Mouse (Mus musculus): ENCODE results near the gene Timd2. TPM values are rescaled to one million over a fixed set of nuclear protein-coding genes. Genes with fewer than 3 reads are reported as not detected.
"Not testable (repeated sequence)": the region's sequence is repeated elsewhere in the genome, so short reads cannot be mapped to it uniquely, and the experiment has no call there.

Timd2 gene
- polyA plus RNA-seq, 1 experiment: 6.8 TPM

- Histone ChIP-seq H3K27ac (ENCODE audit: control insufficient read depth, insufficient read depth, low read length) (no peak overlapping the region), H3K36me3 (ENCODE audit: control insufficient read depth, insufficient read depth, low read length) (no peaks in the 10 kb centered on the region), H3K4me1 (replicated peaks; ENCODE audit: control insufficient read depth, insufficient read depth, low read length) (no peaks in the 10 kb centered on the region), H3K4me3 (ENCODE audit: control insufficient read depth, insufficient read depth, low read length) (no peak overlapping the region), H3K27me3 (ENCODE audit: control insufficient read depth, insufficient read depth, low read length) (no peaks in the 10 kb centered on the region)
- DNase-seq: no peak
- 84% methylated on average over 4 of the region's 4 CpGs for WGBS
- TF ChIP-seq POLR2A (IDR thresholded peaks at IDR 0.05; ENCODE audit: control insufficient read depth, extremely low read depth, insufficient read depth, low read length, poor library complexity) (no peak), CTCF (IDR thresholded peaks at IDR 0.05; ENCODE audit: borderline replicate concordance, control insufficient read depth, extremely low read depth, insufficient read depth, low read length, poor library complexity) (no peak)
Observed at GRCm38 (mm10) chr11:46739501-46739900, 32.6 kb upstream of the Timd2 start.

- H3K4me1 ChIP-seq (replicated peaks; ENCODE audit: control insufficient read depth, insufficient read depth, low read length); DNase-seq; H3K36me3 ChIP-seq (ENCODE audit: control insufficient read depth, insufficient read depth, low read length); H3K27me3 ChIP-seq (ENCODE audit: control insufficient read depth, insufficient read depth, low read length); H3K27ac ChIP-seq (ENCODE audit: control insufficient read depth, insufficient read depth, low read length); H3K4me3 ChIP-seq (ENCODE audit: control insufficient read depth, insufficient read depth, low read length): not testable (repeated sequence)
- 97% methylated on average over 1 of the region's 1 CpGs for WGBS
Observed at GRCm38 (mm10) chr11:46735076-46735475, 28.2 kb upstream of the Timd2 start, which contains the start of gene Havcr1. Havcr1 (plus strand) TSS chr11:46735080.

- WGBS: 70% methylated on average over 1 of the region's 1 CpGs
- H3K27me3 ChIP-seq (ENCODE audit: control insufficient read depth, insufficient read depth, low read length): no peaks in the 10 kb centered on the region
- no peak overlapping the region for H3K4me3 ChIP-seq (ENCODE audit: control insufficient read depth, insufficient read depth, low read length)
- H3K36me3 ChIP-seq (ENCODE audit: control insufficient read depth, insufficient read depth, low read length): no peaks in the 10 kb centered on the region
- TF ChIP-seq POLR2A (IDR thresholded peaks at IDR 0.05; ENCODE audit: control insufficient read depth, extremely low read depth, insufficient read depth, low read length, poor library complexity) (no peak), CTCF (IDR thresholded peaks at IDR 0.05; ENCODE audit: borderline replicate concordance, control insufficient read depth, extremely low read depth, insufficient read depth, low read length, poor library complexity) (no peak)
- no peak for DNase-seq
- H3K4me1 ChIP-seq (replicated peaks; ENCODE audit: control insufficient read depth, insufficient read depth, low read length): no peaks in the 10 kb centered on the region
- H3K27ac ChIP-seq (ENCODE audit: control insufficient read depth, insufficient read depth, low read length): no peak overlapping the region
Observed at GRCm38 (mm10) chr11:46734617-46735016, 27.8 kb upstream of the Timd2 start.

GRCm38 (mm10) chr11:46733242-46733789 lies 26.5 kb upstream of the Timd2 start:
- Histone ChIP-seq H3K27ac (ENCODE audit: control insufficient read depth, insufficient read depth, low read length) (no peak overlapping the region), H3K36me3 (ENCODE audit: control insufficient read depth, insufficient read depth, low read length) (no peaks in the 10 kb centered on the region), H3K4me1 (replicated peaks; ENCODE audit: control insufficient read depth, insufficient read depth, low read length) (no peaks in the 10 kb centered on the region), H3K4me3 (ENCODE audit: control insufficient read depth, insufficient read depth, low read length) (no peak overlapping the region), H3K27me3 (ENCODE audit: control insufficient read depth, insufficient read depth, low read length) (no peaks in the 10 kb centered on the region)
- TF ChIP-seq POLR2A (IDR thresholded peaks at IDR 0.05; ENCODE audit: control insufficient read depth, extremely low read depth, insufficient read depth, low read length, poor library complexity): no peak
- no peak for TF ChIP-seq CTCF (IDR thresholded peaks at IDR 0.05; ENCODE audit: borderline replicate concordance, control insufficient read depth, extremely low read depth, insufficient read depth, low read length, poor library complexity)
- WGBS: 61% methylated on average over 6 of the region's 6 CpGs
- no peak for DNase-seq

GRCm38 (mm10) chr11:46731541-46732070 lies 24.7 kb upstream of the Timd2 start:
- 90% methylated on average over 11 of the region's 11 CpGs for WGBS
- no peak overlapping the region for H3K27ac ChIP-seq (ENCODE audit: control insufficient read depth, insufficient read depth, low read length)
- DNase-seq: no peak
- no peaks in the 10 kb centered on the region for H3K36me3 ChIP-seq (ENCODE audit: control insufficient read depth, insufficient read depth, low read length)
- no peak overlapping the region for H3K4me3 ChIP-seq (ENCODE audit: control insufficient read depth, insufficient read depth, low read length)
- no peak for TF ChIP-seq POLR2A (IDR thresholded peaks at IDR 0.05; ENCODE audit: control insufficient read depth, extremely low read depth, insufficient read depth, low read length, poor library complexity)
- TF ChIP-seq CTCF (IDR thresholded peaks at IDR 0.05; ENCODE audit: borderline replicate concordance, control insufficient read depth, extremely low read depth, insufficient read depth, low read length, poor library complexity): no peak
- H3K27me3 ChIP-seq (ENCODE audit: control insufficient read depth, insufficient read depth, low read length): no peaks in the 10 kb centered on the region
- no peaks in the 10 kb centered on the region for H3K4me1 ChIP-seq (replicated peaks; ENCODE audit: control insufficient read depth, insufficient read depth, low read length)

- no peak overlapping the region for H3K4me3 ChIP-seq (ENCODE audit: control insufficient read depth, insufficient read depth, low read length)
- DNase-seq: no peak
- no peaks in the 10 kb centered on the region for H3K4me1 ChIP-seq (replicated peaks; ENCODE audit: control insufficient read depth, insufficient read depth, low read length)
- WGBS: 86% methylated on average over 5 of the region's 5 CpGs
- H3K27me3 ChIP-seq (ENCODE audit: control insufficient read depth, insufficient read depth, low read length): no peaks in the 10 kb centered on the region
- H3K27ac ChIP-seq (ENCODE audit: control insufficient read depth, insufficient read depth, low read length): no peak overlapping the region
- TF ChIP-seq POLR2A (IDR thresholded peaks at IDR 0.05; ENCODE audit: control insufficient read depth, extremely low read depth, insufficient read depth, low read length, poor library complexity): no peak
- no peak for TF ChIP-seq CTCF (IDR thresholded peaks at IDR 0.05; ENCODE audit: borderline replicate concordance, control insufficient read depth, extremely low read depth, insufficient read depth, low read length, poor library complexity)
- no peaks in the 10 kb centered on the region for H3K36me3 ChIP-seq (ENCODE audit: control insufficient read depth, insufficient read depth, low read length)
Observed at GRCm38 (mm10) chr11:46698830-46699229, 8.0 kb downstream of the Timd2 start.

- H3K27ac ChIP-seq (ENCODE audit: control insufficient read depth, insufficient read depth, low read length): no peak overlapping the region
- no peaks in the 10 kb centered on the region for H3K36me3 ChIP-seq (ENCODE audit: control insufficient read depth, insufficient read depth, low read length)
- DNase-seq: no peak
- TF ChIP-seq POLR2A (IDR thresholded peaks at IDR 0.05; ENCODE audit: control insufficient read depth, extremely low read depth, insufficient read depth, low read length, poor library complexity) (no peak), CTCF (IDR thresholded peaks at IDR 0.05; ENCODE audit: borderline replicate concordance, control insufficient read depth, extremely low read depth, insufficient read depth, low read length, poor library complexity) (no peak)
- no peak overlapping the region for H3K4me3 ChIP-seq (ENCODE audit: control insufficient read depth, insufficient read depth, low read length)
- no peaks in the 10 kb centered on the region for H3K27me3 ChIP-seq (ENCODE audit: control insufficient read depth, insufficient read depth, low read length)
- no peaks in the 10 kb centered on the region for H3K4me1 ChIP-seq (replicated peaks; ENCODE audit: control insufficient read depth, insufficient read depth, low read length)
- 83% methylated on average over 6 of the region's 6 CpGs for WGBS
Observed at GRCm38 (mm10) chr11:46698278-46698655, 8.6 kb downstream of the Timd2 start.
